14 mouse cellular contexts compared by ENCODE assay signal in the genomic region with DNA sequence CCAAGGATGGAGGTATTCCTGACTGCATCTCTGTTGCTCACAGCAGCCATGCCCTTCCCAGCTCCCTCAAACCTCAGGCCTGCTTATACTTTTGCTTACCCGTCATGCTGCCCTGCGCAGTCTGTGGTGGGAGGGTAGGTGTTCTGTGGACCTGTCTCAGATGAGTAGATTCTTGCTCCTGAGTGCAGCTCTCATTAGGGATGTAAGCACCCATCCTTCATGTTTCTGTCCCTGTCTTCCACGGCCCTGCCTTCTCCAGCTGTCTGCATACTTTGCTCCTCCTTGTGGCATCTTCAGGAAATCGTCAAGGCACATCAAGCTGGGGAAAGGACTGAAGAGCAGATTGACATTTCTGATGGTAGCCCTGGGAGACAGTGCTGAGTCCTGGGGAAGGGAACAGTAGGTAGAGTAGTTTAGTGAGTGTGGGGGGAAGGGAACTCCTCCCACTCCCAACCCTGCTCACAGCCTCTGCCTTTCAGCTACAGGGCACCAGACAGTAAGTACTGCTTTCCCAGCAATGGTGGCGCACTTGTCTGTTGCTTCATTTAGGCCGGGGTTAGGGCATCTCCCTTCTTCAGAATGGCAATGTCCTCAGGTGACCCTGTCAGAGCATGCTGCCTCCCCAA.
DNase-seq lines count a peak whose midpoint lies in the region; ATAC-seq and TF ChIP-seq lines count a peak whose summit lies in the region.
"Had no signal": no experiment of that assay in that cellular context is flagged by ENCODE, and none has a peak within 500 bp of the region (broad histone marks: within the 10 kb centered on the region; RNA-seq: fewer than 3 reads in every experiment).

No protein-coding gene starts in this region.

- WGBS in liver, embryonic 11.5 days = 67% methylated on average over 6 of the region's 6 CpGs
- 57% methylated on average over 6 of the region's 6 CpGs for WGBS in liver, embryonic 12.5 days (ENCODE audit: insufficient replicate concordance)
- 67% methylated on average over 6 of the region's 6 CpGs for WGBS in forebrain, postnatal 0 days
- WGBS in midbrain, embryonic 16.5 days = 56% methylated on average over 6 of the region's 6 CpGs

- no peak overlapping the region for H3K9ac ChIP-seq in liver, embryonic 11.5 days (ENCODE audit: low read depth, low read length)
- no peak overlapping the region for H3K9ac ChIP-seq in liver, embryonic 12.5 days
- H3K9ac ChIP-seq in forebrain, postnatal 0 days = no peak overlapping the region
- H3K9ac ChIP-seq in midbrain, embryonic 16.5 days (ENCODE audit: low read depth, low read length) = no peak overlapping the region
- H3K9ac ChIP-seq: heart, embryonic 12.5 days; limb, embryonic 15.5 days had no signal

- H3K27ac ChIP-seq in liver, embryonic 11.5 days (ENCODE audit: low read depth, low read length) = no peak overlapping the region
- no peak overlapping the region for H3K27ac ChIP-seq in liver, embryonic 12.5 days
- no peak overlapping the region for H3K27ac ChIP-seq in forebrain, postnatal 0 days (ENCODE audit: low read depth, low read length)
- no peak overlapping the region for H3K27ac ChIP-seq in midbrain, embryonic 16.5 days (ENCODE audit: low read length)
- H3K27ac ChIP-seq: limb, embryonic 15.5 days had no signal

- H3K9me3 ChIP-seq in liver, embryonic 11.5 days (ENCODE audit: control insufficient read depth, low read length) = no peaks in the 10 kb centered on the region
- no peaks in the 10 kb centered on the region for H3K9me3 ChIP-seq in liver, embryonic 12.5 days (replicated peaks)
- no peaks in the 10 kb centered on the region for H3K9me3 ChIP-seq in forebrain, postnatal 0 days (ENCODE audit: low read length)
- H3K9me3 ChIP-seq in midbrain, embryonic 16.5 days (replicated peaks; ENCODE audit: control insufficient read depth, low read length, poor library complexity, severe bottlenecking) = no peaks in the 10 kb centered on the region
- H3K9me3 ChIP-seq: heart, embryonic 12.5 days; limb, embryonic 15.5 days had no signal

- no peaks in the 10 kb centered on the region for H3K27me3 ChIP-seq in liver, embryonic 11.5 days (replicated peaks; ENCODE audit: control insufficient read depth, insufficient read depth, low read length)
- no peaks in the 10 kb centered on the region for H3K27me3 ChIP-seq in liver, embryonic 12.5 days (replicated peaks)
- H3K27me3 ChIP-seq in forebrain, postnatal 0 days (ENCODE audit: insufficient read depth, low read length) = no peaks in the 10 kb centered on the region
- no peaks in the 10 kb centered on the region for H3K27me3 ChIP-seq in midbrain, embryonic 16.5 days (ENCODE audit: control insufficient read depth, insufficient read depth, low read depth, low read length)
- H3K27me3 ChIP-seq: limb, embryonic 15.5 days had no signal

- H3K4me2 ChIP-seq in liver, embryonic 11.5 days = no peak overlapping the region
- no peak overlapping the region for H3K4me2 ChIP-seq in liver, embryonic 12.5 days
- no peak overlapping the region for H3K4me2 ChIP-seq in forebrain, postnatal 0 days (ENCODE audit: low read depth)
- H3K4me2 ChIP-seq in midbrain, embryonic 16.5 days (ENCODE audit: low read length) = no peak overlapping the region
- H3K4me2 ChIP-seq: heart, embryonic 12.5 days; limb, embryonic 15.5 days had no signal

- no peaks in the 10 kb centered on the region for H3K36me3 ChIP-seq in liver, embryonic 11.5 days (ENCODE audit: control insufficient read depth, insufficient read depth, low read length)
- H3K36me3 ChIP-seq in liver, embryonic 12.5 days = no peaks in the 10 kb centered on the region
- no peaks in the 10 kb centered on the region for H3K36me3 ChIP-seq in forebrain, postnatal 0 days (ENCODE audit: insufficient read depth)
- H3K36me3 ChIP-seq in midbrain, embryonic 16.5 days (ENCODE audit: control insufficient read depth, insufficient read depth, low read length) = no peaks in the 10 kb centered on the region
- H3K36me3 ChIP-seq: heart, embryonic 12.5 days; limb, embryonic 15.5 days had no signal

- peak; percentile 14 for DNase-seq in embryo, embryonic 10 days (ENCODE audit: low spot score)
- DNase-seq in embryo, embryonic 9.5 days (ENCODE audit: extremely low spot score) = no peak
- peak; percentile 16 for DNase-seq in liver, embryonic 11.5 days (ENCODE audit: low spot score)
- DNase-seq in forebrain, postnatal 0 days = no peak
- no peak for DNase-seq in thymus, postnatal 36 days
- DNase-seq in right cerebral cortex, adult 2 months (ENCODE audit: low spot score in 2 of 2) = no peak
- DNase-seq: adrenal gland, postnatal 14 days; gastrocnemius, postnatal 25 days; kidney, postnatal 36 days; right cerebral cortex, postnatal 4 days had no signal

- ATAC-seq in liver, embryonic 11.5 days (replicated peaks; ENCODE audit: low FRiP score) = no peak
- no peak for ATAC-seq in liver, embryonic 12.5 days
- peak; percentile 36; the same call in 1 of the 2 replicates for ATAC-seq in forebrain, postnatal 0 days
- ATAC-seq in midbrain, embryonic 16.5 days = peak; percentile 43; the same call in 1 of the 2 replicates

- no peak overlapping the region for H3K4me3 ChIP-seq in liver, embryonic 11.5 days (ENCODE audit: low read depth, low read length)
- H3K4me3 ChIP-seq in liver, embryonic 12.5 days = no peak overlapping the region
- no peak overlapping the region for H3K4me3 ChIP-seq in forebrain, postnatal 0 days (ENCODE audit: low read depth, low read length)
- H3K4me3 ChIP-seq in midbrain, embryonic 16.5 days (ENCODE audit: low read depth, low read length) = no peak overlapping the region
- H3K4me3 ChIP-seq: heart, embryonic 12.5 days; limb, embryonic 15.5 days had no signal

- H3K4me1 ChIP-seq in liver, embryonic 11.5 days (replicated peaks; ENCODE audit: control insufficient read depth, insufficient read depth, low read length) = no peaks in the 10 kb centered on the region
- no peaks in the 10 kb centered on the region for H3K4me1 ChIP-seq in liver, embryonic 12.5 days
- peaks cover 10% of the 10 kb centered on the region for H3K4me1 ChIP-seq in forebrain, postnatal 0 days (ENCODE audit: insufficient read depth)
- H3K4me1 ChIP-seq in midbrain, embryonic 16.5 days (ENCODE audit: control insufficient read depth, insufficient read depth, low read length) = peaks cover 4% of the 10 kb centered on the region
- H3K4me1 ChIP-seq: limb, embryonic 15.5 days had no signal

- TF ChIP-seq CTCF in forebrain, postnatal 0 days (IDR thresholded peaks at IDR 0.05; ENCODE audit: low read depth) = no peak; the same call in none of the 2 replicates

Comparison
In these comparisons a context has a peak if more than half of its experiments do, and no peak if none do; other contexts are left out.
1. DNase-seq: peak in embryo, embryonic 10 days (single experiment) and liver, embryonic 11.5 days (single experiment); none in embryo, embryonic 9.5 days (single experiment), forebrain, postnatal 0 days (single experiment), thymus, postnatal 36 days (0 of 2) and right cerebral cortex, adult 2 months (0 of 2).
2. ATAC-seq: peak in forebrain, postnatal 0 days (single experiment) and midbrain, embryonic 16.5 days (single experiment); none in liver, embryonic 11.5 days (single experiment) and liver, embryonic 12.5 days (single experiment).